Mouse (Mus musculus) A20 (cell line): ENCODE results near the gene Gm10837.

ENCODE experiments used
- DNase-seq: peaks from one replicate; pipeline ENCODE4 v3.0.0-alpha.2; 2011; ENCODE audit warnings: low read depth, low spot score

Gene Gm10837

DNA sequence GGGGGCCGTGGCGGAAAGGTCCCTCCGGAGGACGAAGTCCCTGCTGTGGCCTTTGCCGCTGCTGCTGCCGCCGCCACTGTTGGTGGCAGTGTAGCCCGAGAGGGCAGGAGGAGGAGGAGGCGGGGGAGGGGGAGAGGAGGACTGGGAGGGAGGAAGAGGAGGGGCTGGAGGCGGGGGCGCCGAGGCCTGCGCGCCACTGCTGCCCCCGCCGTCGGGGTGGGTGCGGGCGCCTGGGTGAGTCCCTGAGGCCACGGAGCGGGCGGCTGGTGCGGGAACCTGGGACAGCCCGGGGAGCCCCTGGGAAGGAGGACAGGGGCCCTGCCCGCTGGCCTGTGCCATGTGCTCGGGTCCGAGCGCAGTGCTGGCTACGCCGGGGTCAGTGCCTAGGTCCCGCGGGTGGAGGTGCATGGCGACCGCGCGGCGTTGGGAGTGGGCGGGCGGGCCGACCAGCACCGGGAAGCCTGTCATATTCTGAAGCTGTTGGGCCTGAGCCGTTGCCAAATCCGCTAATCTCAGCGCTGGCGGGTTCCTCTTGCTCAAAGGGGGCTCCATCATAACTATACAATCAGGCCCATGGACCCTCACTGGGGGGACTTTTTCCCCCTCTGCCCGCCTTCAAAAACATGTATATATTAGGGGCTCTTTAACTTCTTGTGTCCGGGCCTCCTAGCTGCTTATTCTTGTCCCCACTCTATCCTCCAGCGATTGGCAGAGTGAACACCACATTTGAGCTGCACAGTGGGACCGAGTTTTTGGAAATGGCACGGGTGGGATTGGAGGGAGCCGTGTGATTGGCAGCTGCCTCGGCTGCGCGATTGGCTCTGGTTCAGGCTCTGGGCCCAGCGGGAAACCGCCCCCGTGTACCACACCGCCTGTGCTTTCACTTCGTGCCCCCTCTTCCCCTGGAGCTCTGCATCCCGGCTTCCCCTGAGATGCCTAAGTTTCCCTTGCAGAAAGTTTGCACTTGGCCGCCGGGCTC lies 25.3 kb upstream of the Gm10837 start, which contains the start of gene Zic5:
TSS of gene Zic5 (minus strand) at position 915 of the 979 bp plus-strand sequence.
- peak; percentile 93 for DNase-seq

DNA sequence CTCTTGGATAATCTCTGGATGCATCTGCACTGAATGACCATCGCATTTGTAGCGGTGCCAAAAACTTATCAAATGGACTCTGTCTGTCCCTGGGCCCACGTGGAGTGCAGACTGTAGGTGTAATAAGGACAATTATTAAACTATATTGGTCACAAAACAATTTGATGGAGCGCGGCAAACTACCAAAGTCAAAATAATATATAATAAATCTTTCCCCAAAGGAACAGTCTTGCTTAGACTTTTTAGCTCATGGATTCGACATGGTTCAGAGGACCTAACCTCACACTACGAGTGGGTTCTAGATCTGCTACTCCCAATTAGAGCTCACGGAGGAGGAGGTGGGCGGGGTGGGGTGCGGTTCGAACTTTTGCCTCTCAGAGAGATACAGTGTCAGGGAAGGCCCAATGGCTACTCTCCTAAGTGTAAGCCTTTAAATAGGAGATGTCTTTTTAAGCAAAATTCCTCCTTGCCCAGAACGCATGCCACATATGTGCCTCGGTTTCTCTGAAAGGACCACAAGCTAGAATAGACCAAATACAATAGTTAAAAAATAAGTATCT lies 24.4 kb upstream of the Gm10837 start:
- DNase-seq, result no peak

DNA sequence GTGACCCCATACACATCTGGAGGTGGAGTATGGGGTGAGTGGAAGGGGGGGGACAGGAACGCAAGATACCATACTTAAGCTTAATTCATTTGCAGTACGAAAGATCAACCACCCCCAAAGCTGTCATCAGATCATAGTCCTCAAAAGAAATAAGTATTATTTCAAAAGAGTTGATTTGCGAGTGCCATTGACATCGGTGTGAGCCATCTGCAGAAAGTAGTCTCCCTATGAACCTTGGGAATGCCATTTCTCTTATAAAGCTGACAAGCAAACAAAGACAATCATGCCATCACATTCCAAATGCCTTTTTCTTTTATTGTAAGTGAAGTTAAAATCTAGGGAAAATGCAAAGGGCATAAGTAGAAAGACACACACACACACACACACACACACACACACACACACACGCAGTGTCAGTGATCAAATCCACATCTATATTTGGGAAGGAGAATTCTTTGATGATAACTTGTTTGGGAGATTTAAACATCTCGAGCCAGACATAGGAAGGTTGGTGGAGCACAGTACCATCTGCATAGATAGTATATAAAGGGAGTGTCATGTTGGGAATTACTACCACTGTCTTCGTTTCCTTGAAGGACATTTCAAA lies 23.5 kb upstream of the Gm10837 start:
- DNase-seq, result no peak

DNA sequence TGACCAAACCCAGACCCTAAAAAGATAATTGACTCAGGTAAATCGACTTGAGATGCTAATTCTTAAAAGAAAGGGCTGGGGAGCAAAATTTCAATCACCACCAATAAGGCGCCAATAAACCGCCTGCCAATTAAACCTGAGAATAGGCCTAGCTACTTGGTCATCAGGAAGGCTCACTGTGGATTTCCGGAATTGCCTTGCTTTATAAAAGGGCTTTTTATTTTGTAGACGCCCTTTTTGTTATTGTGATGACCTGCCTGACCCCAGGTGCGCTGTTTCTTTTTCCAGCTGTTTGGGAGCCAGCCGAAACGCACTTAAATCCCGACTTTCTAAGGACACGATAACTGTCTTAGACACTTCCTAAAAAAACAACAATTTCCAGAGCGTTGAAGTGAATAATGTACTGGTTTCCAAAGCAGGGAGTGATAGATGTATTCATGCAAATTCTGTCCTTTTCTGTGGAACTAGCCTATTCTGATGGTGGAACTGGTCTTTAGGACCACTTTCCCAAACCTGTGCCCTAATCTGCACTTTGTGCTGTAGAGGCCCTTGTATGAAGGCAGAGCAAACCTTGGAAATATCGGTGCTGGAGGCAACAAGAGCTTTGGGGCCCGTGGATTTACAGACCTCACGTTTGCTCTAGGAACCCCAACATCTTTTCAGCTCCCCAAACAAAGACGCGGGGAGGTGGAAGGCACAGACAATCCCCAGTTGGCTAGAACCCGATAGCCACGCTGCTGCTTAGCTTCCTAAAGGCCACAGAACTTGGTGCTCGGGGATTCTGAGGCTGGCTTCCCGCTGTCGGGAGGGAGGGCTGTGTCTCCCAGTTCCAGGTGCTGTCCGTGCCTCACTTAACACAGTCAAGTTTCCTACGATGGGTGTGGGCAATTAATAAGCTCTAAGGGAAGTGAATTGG lies 22.2 kb upstream of the Gm10837 start:
- DNase-seq, result no peak

DNA sequence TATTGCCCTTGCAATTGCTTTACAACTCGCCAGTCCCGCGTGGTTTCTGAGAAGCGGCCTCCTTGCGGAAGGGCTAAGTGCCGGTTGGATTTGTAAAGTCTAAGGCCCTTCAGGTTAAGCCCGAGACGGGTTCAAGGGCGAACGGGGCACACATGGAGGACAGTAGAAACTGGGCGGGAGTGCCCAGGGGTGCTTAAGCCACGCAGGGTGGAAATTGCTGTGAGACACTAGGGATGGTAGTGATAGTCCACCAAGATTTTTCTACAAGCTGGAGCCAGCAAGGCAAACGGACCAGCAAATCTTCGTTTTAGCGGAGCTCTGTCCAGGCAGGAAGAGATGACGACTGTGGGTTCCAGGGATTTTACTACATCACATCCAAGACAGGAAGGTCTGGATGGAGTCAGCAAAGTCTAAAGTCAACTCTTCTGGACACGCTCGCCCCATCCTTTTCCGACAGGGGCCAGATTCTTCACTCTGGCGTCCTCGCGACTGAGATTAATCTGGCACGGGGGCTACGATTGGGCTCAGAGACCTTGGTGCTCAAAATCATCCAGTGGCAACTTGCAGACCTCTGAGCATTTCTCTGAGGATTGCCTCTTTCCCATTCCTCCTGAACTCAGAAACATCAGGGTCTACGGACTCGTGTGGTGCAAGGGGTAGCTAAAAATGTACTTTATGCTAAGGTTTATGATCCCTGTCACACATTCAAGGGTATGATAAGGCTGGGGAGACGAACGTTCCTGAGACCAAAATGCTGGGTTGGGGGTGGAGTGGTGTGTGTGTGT lies 21.2 kb upstream of the Gm10837 start:
- DNase-seq, result no peak

DNA sequence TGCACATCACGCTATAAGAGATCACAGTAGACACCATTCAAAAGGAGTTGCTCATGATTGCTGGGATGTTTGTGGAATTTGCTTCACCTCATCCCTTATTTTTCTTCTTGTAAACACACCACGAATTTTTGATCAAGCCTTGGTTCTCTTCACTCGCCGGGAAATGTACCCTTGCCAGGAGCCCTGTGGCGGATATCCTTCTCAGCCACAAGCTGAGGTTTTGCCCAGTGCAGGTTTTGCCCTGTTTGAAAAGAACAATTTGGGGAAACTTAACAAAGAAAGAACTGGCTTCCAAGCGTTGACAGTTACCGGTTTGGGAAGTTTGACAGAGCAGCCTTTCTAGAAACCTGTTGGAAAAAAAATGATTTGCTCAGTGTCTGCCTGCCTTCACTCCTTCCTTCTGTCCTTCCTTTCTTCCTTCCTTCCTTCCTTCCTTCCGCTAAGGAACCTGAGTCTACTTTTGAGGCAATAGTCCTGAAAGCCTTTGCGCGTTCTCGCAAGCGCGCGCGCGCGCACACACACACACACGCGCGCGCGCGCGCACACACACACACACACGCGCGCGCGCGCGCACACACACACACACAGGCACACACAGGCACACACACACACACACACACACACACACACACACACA lies 18.8 kb upstream of the Gm10837 start:
- DNase-seq, result no peak

DNA sequence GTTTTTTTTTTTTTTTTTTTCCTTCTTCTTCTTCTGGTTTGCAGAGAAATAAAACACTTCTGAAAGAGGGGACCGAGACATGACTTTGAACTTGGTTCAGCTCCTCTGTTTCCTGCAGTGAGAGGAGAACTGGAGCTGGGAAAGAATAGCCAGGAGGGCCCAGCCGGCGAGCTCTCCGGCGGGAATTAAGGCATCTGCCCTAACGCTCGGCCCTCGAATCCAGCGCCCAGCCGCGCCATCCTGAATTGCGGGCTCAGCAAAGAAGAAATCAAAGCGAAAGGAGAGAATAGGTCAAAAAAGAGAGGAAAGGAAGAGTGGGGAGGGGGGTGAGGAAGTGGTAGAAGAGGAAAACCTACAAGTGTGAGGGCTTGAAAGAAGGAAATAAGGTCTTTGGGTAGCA lies 18.2 kb upstream of the Gm10837 start:
- DNase-seq, result no peak

DNA sequence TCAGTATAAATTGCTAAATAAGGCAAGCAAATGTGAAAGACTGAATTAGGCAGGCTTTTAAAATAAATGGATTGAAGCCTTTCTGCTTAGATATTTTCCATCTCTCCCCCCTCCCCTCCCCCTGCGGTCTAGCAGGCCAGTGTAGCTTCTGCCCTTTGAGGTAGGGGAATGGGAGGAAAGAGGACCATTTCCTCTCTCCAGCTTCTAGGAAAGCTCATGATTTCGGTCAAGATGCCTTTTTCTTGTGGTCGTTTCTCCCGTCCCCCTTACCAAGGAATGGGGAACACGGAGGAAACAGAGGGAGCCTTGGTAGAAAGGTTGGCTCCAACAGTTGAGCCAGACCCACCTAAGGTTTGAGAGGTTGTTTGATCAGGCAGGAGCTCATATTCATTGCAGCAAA lies 17.7 kb upstream of the Gm10837 start:
- DNase-seq, result no peak

DNA sequence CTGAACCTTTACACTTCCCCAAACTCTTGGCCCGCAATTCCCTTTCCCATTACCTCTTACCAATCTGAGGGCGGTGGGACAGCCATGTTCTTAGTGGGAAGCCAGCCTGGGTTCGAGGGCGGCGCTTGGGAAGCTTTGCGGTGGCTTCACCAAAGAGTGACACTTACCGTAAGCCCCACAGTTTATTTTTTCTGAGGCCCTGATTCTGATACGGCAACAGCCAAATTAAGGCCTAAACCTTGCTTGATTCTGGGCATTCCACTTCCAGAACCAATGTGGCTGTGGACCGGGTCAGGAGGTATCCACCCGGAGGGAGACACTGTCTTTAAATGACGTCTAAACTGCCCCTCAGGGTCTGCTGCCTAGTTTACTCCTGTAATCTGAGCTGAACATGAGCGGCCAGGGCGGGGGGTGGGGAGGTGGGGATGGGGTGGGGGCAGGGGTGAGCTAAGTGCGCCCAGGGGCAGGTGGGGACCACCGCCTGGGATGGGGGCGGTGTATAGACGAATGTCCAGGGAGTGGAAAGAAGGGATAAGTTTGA lies 17.1 kb upstream of the Gm10837 start:
- no peak for DNase-seq

DNA sequence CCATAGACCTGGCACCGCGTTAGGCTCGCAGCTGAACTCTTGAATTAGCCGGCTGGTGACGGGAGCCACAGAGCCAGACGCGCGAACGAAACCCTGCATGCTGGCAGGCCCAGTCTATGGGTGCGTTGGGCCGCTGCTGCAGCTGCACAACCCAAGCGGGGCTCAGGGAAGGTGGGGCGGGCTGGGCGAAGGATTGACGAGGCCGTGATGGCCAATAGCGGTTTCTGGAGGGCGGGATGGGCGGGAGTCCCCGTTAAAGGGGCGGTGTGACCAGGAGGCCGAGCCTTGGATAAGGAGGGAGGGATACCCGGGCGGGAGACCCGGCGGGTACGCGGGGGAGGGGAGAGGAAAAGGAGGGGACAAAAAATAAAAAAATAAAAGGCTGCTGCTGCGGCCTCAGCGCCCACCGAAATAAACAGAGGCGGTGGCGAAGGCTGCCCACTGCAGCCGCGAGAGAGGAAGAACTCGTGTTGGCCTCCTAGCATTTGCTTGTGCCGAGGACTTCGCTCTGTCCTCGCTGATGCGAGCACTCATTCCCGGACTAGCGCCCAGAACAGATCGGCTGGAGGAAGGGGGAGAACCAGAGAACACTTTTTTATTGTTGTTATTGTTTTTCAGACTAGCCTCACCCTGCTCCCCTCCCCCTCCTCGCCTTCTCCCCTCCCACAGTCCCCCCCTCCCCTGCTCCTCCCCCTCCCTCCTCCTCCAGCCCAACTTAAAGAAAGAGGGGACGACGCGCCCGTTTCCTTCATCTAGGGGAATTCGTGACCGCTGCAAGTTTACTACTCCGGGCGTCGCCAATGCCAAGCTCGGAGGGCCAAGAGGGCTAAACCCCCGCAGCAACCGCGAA lies 16.1 kb upstream of the Gm10837 start:
- DNase-seq, result no peak

DNA sequence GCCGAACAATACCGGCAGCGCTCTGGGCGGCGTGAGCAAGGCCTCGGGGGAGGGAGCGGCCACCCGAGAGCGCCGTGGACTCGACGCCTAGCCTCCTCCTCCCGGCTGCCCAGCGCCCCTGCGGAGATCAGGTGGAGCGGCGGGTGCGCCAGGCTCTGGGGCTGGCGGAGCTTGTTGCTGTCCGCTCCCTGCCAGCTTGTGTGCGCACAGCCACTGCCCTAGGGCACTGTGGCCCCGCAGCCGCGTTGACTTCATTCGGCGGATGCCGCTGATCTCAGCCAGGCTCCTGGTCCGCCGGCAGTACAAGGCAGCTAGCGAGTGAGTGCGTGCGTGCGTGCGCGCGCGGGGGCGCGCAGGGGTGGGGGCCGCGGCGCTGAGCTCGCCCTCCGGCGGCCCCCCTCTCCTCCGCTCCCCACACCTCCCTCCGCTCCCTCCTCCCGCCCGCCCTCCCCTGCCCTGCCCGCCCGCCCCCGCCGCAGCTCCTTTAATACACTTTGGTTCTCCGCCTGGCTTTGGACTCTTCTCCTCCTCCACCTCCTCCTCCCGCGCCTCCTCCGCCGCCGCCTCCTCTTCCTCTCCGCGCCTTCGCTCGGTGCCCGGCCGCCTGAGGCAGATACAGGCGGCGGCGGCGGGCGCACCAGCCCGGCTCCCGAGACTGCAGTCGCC lies 15.4 kb upstream of the Gm10837 start, which contains the start of gene Zic2:
TSS of gene Zic2 (plus strand) at position 545 of the 666 bp plus-strand sequence.
- DNase-seq, result no peak

DNA sequence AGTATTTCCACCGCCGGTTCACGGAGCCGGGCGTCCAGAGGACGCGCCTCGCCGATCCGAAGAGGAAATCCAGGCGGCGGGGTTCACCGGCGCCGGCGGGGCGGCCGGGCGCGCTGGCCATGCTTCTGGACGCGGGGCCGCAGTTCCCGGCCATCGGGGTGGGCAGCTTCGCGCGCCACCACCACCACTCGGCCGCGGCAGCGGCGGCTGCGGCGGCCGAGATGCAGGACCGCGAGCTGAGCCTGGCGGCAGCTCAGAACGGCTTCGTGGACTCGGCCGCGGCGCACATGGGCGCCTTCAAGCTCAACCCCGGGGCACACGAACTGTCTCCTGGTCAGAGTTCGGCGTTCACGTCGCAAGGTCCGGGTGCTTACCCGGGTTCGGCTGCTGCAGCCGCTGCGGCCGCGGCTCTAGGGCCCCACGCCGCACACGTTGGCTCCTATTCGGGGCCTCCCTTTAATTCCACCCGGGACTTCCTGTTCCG lies 14.8 kb upstream of the Gm10837 start:
- no peak for DNase-seq

DNA sequence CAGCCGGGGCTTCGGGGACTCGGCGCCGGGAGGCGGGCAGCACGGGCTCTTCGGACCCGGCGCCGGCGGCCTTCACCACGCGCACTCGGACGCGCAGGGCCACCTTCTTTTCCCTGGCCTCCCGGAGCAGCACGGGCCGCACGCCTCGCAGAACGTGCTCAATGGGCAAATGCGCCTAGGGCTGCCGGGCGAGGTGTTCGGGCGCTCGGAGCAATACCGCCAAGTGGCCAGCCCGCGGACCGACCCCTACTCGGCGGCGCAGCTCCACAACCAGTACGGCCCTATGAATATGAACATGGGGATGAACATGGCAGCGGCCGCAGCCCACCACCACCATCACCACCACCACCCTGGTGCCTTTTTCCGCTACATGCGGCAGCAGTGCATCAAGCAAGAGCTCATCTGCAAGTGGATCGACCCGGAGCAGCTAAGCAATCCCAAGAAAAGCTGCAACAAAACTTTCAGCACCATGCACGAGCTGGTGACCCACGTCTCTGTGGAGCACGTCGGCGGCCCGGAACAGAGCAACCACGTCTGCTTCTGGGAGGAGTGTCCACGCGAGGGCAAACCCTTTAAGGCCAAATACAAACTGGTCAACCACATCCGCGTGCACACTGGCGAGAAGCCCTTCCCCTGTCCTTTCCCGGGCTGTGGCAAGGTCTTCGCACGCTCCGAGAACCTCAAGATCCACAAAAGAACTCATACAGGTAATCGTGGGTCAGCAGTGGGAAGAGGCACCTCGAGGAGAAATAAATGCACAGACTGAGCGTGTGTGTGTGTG lies 14.2 kb upstream of the Gm10837 start:
- no peak for DNase-seq

DNA sequence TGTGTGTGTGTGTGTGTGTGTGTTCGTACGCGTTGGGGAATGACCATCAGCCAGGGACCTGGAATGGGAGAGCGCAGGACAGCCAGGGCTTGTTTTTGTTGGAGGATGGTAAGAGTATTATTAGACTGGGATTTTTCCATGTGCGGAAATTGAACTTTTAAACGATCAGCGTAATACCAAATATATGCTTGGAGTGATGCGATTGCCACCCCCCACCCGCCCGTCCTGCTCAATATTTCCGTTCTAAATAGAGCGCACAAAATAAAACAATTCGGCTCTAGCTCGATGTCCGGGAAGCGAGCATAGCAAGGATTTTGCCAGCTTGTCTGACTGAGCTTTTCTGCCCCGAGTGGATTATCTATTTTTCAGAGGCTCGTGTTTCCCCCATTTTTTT lies 13.6 kb upstream of the Gm10837 start:
- DNase-seq, result no peak

DNA sequence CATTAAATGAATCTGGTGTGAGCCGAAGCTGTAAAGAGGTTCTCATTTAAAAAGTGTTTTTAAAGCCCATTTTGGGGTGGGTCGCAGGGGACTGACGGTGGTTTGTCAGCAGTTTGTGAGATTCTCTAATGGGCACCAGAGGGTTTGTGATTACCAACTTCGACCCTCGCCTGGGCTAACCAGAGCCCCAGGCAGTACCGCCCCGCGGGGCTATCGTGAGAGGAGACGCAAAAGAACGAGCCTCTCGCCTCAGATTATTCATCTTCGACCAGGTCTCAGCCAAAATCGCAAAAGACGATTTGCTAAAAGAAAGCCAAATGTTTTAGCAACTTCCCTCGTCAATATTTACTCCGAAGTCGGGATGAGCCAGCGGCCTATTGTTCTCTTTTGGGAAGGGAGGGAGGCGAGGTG lies 13.1 kb upstream of the Gm10837 start:
- DNase-seq, result no peak

DNA sequence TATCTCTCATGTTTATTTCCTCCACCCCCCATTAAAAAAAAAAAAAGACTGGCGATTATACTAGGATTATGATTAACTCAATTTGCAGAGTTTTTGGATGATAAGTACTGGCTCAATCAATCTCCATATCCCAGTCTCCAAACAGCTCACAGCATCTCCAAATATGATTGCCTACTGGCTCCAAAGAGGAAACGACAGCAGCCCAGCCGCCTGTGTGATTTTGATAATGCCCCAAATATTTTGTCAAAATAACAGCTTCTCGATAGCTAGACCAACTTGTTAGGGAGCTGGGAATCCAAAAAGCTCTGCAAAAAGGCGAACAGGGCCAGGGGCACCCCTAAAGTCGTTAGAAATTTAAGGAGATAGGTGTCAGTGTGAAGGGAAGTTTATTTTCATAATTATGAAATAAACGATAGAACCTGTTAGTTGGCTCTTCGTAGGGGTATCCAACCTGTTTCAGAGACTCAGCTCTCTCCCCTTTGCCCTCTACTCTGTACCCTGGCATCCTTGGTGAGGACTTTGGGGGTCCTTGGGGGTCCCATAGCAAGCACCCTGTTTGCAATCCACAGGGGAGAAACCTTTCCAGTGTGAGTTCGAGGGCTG lies 12.3 kb upstream of the Gm10837 start:
- DNase-seq, result no peak

DNA sequence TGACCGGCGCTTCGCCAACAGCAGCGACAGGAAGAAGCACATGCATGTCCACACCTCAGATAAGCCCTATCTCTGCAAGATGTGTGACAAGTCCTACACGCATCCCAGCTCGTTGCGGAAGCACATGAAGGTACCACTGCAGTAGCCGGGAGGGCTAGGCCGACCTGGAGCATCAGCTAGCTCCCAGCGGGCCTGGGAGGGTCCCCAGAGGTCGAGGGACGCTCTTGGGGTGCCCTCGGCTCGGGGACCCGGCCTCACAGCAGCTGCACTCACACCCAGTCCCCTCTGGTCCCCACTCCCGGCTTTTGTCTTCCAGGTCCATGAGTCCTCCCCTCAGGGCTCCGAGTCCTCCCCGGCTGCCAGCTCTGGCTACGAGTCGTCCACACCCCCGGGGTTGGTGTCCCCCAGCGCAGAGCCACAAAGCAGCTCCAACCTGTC lies 11.8 kb upstream of the Gm10837 start:
- no peak for DNase-seq
